7 mouse cellular contexts compared by ENCODE assay signal in the genomic region with DNA sequence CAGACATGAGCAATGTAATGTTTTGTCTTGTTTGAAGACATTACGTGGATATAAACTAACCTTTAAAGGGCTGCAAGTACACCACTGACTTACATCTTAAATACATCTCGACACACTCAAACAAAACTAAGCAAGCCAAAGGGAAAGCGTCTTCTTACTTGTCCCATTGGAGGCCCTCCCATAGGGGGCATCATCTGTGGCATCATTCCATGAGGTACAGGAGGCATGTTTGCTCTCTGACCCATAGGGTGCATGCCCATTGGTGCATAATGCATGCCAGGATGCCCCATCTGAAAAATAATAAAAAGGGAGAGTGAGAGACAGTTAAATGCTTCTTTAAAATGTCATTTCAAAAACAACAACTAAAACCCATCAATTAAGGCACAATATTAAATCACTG. TPM values are rescaled to one million over a fixed set of nuclear protein-coding genes. Genes with fewer than 3 reads are reported as not detected.
DNase-seq lines count a peak whose midpoint lies in the region; ATAC-seq and TF ChIP-seq lines count a peak whose summit lies in the region.

No protein-coding gene starts in this region.

- no peaks in the 10 kb centered on the region for H3K27me3 ChIP-seq in megakaryocyte, embryonic 14.5 days (replicated peaks)
- H3K27me3 ChIP-seq in forebrain, embryonic 15.5 days, result no peaks in the 10 kb centered on the region
- H3K27me3 ChIP-seq in liver, adult 2 months (ENCODE audit: control insufficient read depth, insufficient read depth, low read length), result no peaks in the 10 kb centered on the region
- H3K27me3 ChIP-seq in stomach, embryonic 16.5 days (ENCODE audit: control insufficient read depth, insufficient read depth, low read length), result no peaks in the 10 kb centered on the region

- H3K9me3 ChIP-seq in megakaryocyte, embryonic 14.5 days, result no peaks in the 10 kb centered on the region
- no peaks in the 10 kb centered on the region for H3K9me3 ChIP-seq in forebrain, embryonic 15.5 days
- no peaks in the 10 kb centered on the region for H3K9me3 ChIP-seq in stomach, embryonic 16.5 days (replicated peaks; ENCODE audit: control insufficient read depth, low read length)

- H3K4me3 ChIP-seq in megakaryocyte, embryonic 14.5 days (replicated peaks), result peak overlapping the region; percentile 98
- H3K4me3 ChIP-seq in brown adipose tissue, adult 24 weeks (ENCODE audit: insufficient read depth, low read depth, low read length), result peak overlapping the region; percentile 17; the same call in 1 of the 2 replicates
- H3K4me3 ChIP-seq in forebrain, embryonic 15.5 days, result peak overlapping the region; percentile 75
- peak overlapping the region; percentile 98; the same call in 1 of the 2 replicates for H3K4me3 ChIP-seq in liver, adult 2 months (ENCODE audit: insufficient read depth, low read depth, low read length)
- H3K4me3 ChIP-seq in stomach, embryonic 16.5 days (replicated peaks; ENCODE audit: low read length), result peak overlapping the region; percentile 93; the same call in 1 of the 2 replicates

- H3K36me3 ChIP-seq in megakaryocyte, embryonic 14.5 days (replicated peaks; ENCODE audit: low read length), result peaks cover 45% of the 10 kb centered on the region
- peaks cover 5% of the 10 kb centered on the region for H3K36me3 ChIP-seq in forebrain, embryonic 15.5 days
- H3K36me3 ChIP-seq in liver, adult 2 months (ENCODE audit: control insufficient read depth, insufficient read depth, low read length), result peaks cover 5% of the 10 kb centered on the region
- H3K36me3 ChIP-seq in stomach, embryonic 16.5 days (ENCODE audit: control insufficient read depth, insufficient read depth, low read length), result no peaks in the 10 kb centered on the region

- WGBS in forebrain, embryonic 15.5 days, result 70% methylated on average over 3 of the region's 3 CpGs
- 77% methylated on average over 3 of the region's 3 CpGs for WGBS in liver, adult 2 months
- 70% methylated on average over 3 of the region's 3 CpGs for WGBS in stomach, embryonic 16.5 days

- TF ChIP-seq POLR2A in liver, adult 2 months (IDR thresholded peaks at IDR 0.05; ENCODE audit: extremely low read depth, insufficient read depth, low read length), result no peak

- TF ChIP-seq CTCF in liver, adult 2 months (IDR thresholded peaks at IDR 0.05; ENCODE audit: low read depth, low read length), result no peak

- DNase-seq in liver, adult 2 months (ENCODE audit: extremely low read depth, low read depth, low spot score), result no peak
- DNase-seq in left cerebral cortex, postnatal 36 days (ENCODE audit: low spot score in 2 of 2), result no peak

- no peak overlapping the region for H3K9ac ChIP-seq in forebrain, embryonic 15.5 days (replicated peaks)
- H3K9ac ChIP-seq in liver, adult 2 months (ENCODE audit: low read depth, low read length), result no peak overlapping the region
- no peak overlapping the region for H3K9ac ChIP-seq in stomach, embryonic 16.5 days (ENCODE audit: low read length)

- H3K4me2 ChIP-seq in forebrain, embryonic 15.5 days (replicated peaks), result peak overlapping the region; percentile 53
- H3K4me2 ChIP-seq in stomach, embryonic 16.5 days (ENCODE audit: low read depth, low read length), result peak overlapping the region; percentile 69

- ATAC-seq in megakaryocyte, adult 5-6 weeks (ENCODE audit: poor library complexity, severe bottlenecking), result no peak
- ATAC-seq in forebrain, embryonic 15.5 days (replicated peaks), result no peak
- no peak for ATAC-seq in stomach, embryonic 16.5 days (ENCODE audit: insufficient read depth, low FRiP score)

- H3K4me1 ChIP-seq in megakaryocyte, embryonic 14.5 days, result peaks cover 35% of the 10 kb centered on the region
- peaks cover 3% of the 10 kb centered on the region for H3K4me1 ChIP-seq in brown adipose tissue, adult 24 weeks (ENCODE audit: control insufficient read depth, insufficient read depth, insufficient read length, low read length)
- H3K4me1 ChIP-seq in forebrain, embryonic 15.5 days, result peaks cover 26% of the 10 kb centered on the region
- 0 out of 2 replicates have a peak, but pooled peaks cover 1% of the 10 kb centered on the region for H3K4me1 ChIP-seq in liver, adult 2 months (ENCODE audit: control insufficient read depth, insufficient read depth, low read length)
- H3K4me1 ChIP-seq in stomach, embryonic 16.5 days (ENCODE audit: control insufficient read depth, insufficient read depth, low read length), result peaks cover 6% of the 10 kb centered on the region

- intact Hi-C loops in left cerebral cortex, postnatal 36 days (cut with DNase I), result loop anchor here (10.0 kb wide), 1 partner anchor 445 kb away; the partner anchor contains the start of gene Stam2

- H3K79me2 ChIP-seq in liver, adult 2 months (ENCODE audit: control insufficient read depth, insufficient read depth, low read length), result peaks cover 15% of the 10 kb centered on the region; the same call in 1 of the 2 replicates

- H3K27ac ChIP-seq in brown adipose tissue, adult 24 weeks (replicated peaks; ENCODE audit: low read depth, low read length), result no peak overlapping the region
- no peak overlapping the region for H3K27ac ChIP-seq in forebrain, embryonic 15.5 days (replicated peaks)
- H3K27ac ChIP-seq in liver, adult 2 months (replicated peaks; ENCODE audit: insufficient read depth, low read depth, low read length), result no peak overlapping the region
- H3K27ac ChIP-seq in stomach, embryonic 16.5 days (ENCODE audit: low read length), result no peak overlapping the region

RNA-seq across cellular contexts. Expression of gene Prpf40a, which starts 1.3 kb away (rescaled TPM):
- 2.7 and 8.1 TPM in 2 replicates for polyA plus RNA-seq in megakaryocyte, embryonic 14.5 days (2012; ENCODE audit: insufficient read depth, low replicate concordance)
- 98.2 and 107 TPM in 2 replicates for total RNA-seq in megakaryocyte, adult 5-6 weeks (2015)
- 190 and 201 TPM in 2 replicates for total RNA-seq in megakaryocyte, adult 5-6 weeks (2017)
- 44.3 and 52.2 TPM in 2 replicates for polyA plus RNA-seq in brown adipose tissue, adult 24 weeks (2012; ENCODE audit: insufficient read depth, insufficient read length, missing spikeins)
- polyA plus RNA-seq in forebrain, embryonic 15.5 days (2015; fragmentation: Nextera tagmentation; extraction: Ambion mirVana), result 131 and 136 TPM in 2 replicates
- 26.6 and 35.7 TPM in 2 replicates for total RNA-seq in liver, adult 2 months (2014; rRNA removed)
- polyA plus RNA-seq in liver, adult 2 months (2012; rRNA removed), result 10.3 and 13.2 TPM in 2 replicates
- 114 and 116 TPM in 2 replicates for polyA plus RNA-seq in stomach, embryonic 16.5 days (2015; fragmentation: Nextera tagmentation; extraction: Ambion mirVana)
- total RNA-seq in left cerebral cortex, postnatal 36 days (2021), result 10 to 100 TPM; 34.6 to 40.9 TPM

RNA-seq across cellular contexts. Expression of gene Arl6ip6, which starts 1.7 kb away (rescaled TPM):
- 14.8 and 23.1 TPM in 2 replicates for polyA plus RNA-seq in megakaryocyte, embryonic 14.5 days (2012; ENCODE audit: insufficient read depth, low replicate concordance)
- 55.5 and 65.5 TPM in 2 replicates for total RNA-seq in megakaryocyte, adult 5-6 weeks (2015)
- 38.7 and 41.4 TPM in 2 replicates for total RNA-seq in megakaryocyte, adult 5-6 weeks (2017)
- polyA plus RNA-seq in brown adipose tissue, adult 24 weeks (2012; ENCODE audit: insufficient read depth, insufficient read length, missing spikeins), result 14.7 and 17.5 TPM in 2 replicates
- 52.0 and 53.9 TPM in 2 replicates for polyA plus RNA-seq in forebrain, embryonic 15.5 days (2015; fragmentation: Nextera tagmentation; extraction: Ambion mirVana)
- total RNA-seq in liver, adult 2 months (2014; rRNA removed), result 10.2 and 11.5 TPM in 2 replicates
- polyA plus RNA-seq in liver, adult 2 months (2012; rRNA removed), result 4.2 and 5.2 TPM in 2 replicates
- polyA plus RNA-seq in stomach, embryonic 16.5 days (2015; fragmentation: Nextera tagmentation; extraction: Ambion mirVana), result 38.3 and 41.6 TPM in 2 replicates
- total RNA-seq in left cerebral cortex, postnatal 36 days (2021), result 10 to 100 TPM; 10.6 to 11.7 TPM

Comparison
In these comparisons a context has a peak if more than half of its experiments do, and no peak if none do; other contexts are left out.
1. H3K4me3 ChIP-seq: peak in every context shown above with its lines; median percentile 98 in megakaryocyte, embryonic 14.5 days; 98 in liver, adult 2 months; 93 in stomach, embryonic 16.5 days; 75 in forebrain, embryonic 15.5 days; 17 in brown adipose tissue, adult 24 weeks.